Mouse (Mus musculus) megakaryocyte, embryonic 14.5 days (primary cell): ENCODE measurements at regions not wholly inside any gene's neighbourhood (a gene's known extent, or its start where the extent isn't known, plus 50 kb on each side); places are given as distances from the start of the nearest gene placed in this dataset.

ENCODE experiments used
- FLI1 ChIP-seq: IDR thresholded peaks from 2 replicates; pipeline ENCODE4 v1.6.1; 2012; ENCODE audit warnings: low read length, inconsistent platforms, mixed read lengths
- GATA1 ChIP-seq: IDR thresholded peaks from 3 replicates; pipeline ENCODE4 v1.6.1; 2012; ENCODE audit warnings: mixed read lengths, low read length, inconsistent platforms, borderline replicate concordance

GRCm38 (mm10) chr15:96756456-96756855 lies 56.9 kb upstream of the Slc38a2 start:
- no peak for TF ChIP-seq FLI1
- no peak for TF ChIP-seq GATA1
